Mouse (Mus musculus): ENCODE results near the gene Tmem217. TPM values are rescaled to one million over a fixed set of nuclear protein-coding genes. Genes with fewer than 3 reads are reported as not detected.
"Not testable (repeated sequence)": the region's sequence is repeated elsewhere in the genome, so short reads cannot be mapped to it uniquely, and the experiment has no call there.

Gene Tmem217
- total RNA-seq, 2 experiments from 2014 or later: 0.44 TPM; not detected in 1

DNA sequence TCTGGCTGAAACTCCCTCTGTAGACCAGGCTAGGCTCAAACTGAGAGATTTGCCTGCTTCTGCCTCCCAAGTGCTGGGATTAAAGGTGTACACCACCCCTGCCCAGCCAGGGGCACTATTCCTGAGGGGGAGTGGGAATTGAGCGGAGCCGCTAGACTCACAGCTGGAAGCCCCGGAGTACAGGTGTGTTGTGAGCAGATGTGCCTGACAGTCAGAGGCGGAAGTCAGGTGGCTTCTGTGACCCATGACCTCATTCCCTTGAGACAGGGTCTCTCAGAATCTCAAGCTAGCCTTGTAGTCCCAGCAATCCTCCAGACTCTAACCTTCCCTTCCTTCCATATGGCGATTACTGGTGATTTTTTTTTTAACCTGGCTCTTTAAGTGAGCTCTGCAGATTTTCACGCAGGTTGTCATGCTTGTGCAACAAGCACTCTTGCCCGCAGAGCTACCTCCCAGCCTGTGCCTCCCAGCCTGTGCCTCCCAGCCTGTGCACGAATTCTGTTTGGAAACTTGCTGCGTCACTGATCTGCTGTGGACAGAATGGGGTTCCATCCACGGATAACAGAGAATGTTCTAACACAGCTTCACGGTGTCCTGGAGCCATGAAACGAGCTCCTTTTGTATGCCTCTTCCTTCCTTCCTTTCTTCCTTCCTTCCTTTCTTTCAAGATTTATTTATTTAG lies 43.1 kb downstream of the Tmem217 start:
- no peak for DNase-seq (ENCODE audit: extremely low spot score in 1 of 2, low spot score in 1 of 2)

DNA sequence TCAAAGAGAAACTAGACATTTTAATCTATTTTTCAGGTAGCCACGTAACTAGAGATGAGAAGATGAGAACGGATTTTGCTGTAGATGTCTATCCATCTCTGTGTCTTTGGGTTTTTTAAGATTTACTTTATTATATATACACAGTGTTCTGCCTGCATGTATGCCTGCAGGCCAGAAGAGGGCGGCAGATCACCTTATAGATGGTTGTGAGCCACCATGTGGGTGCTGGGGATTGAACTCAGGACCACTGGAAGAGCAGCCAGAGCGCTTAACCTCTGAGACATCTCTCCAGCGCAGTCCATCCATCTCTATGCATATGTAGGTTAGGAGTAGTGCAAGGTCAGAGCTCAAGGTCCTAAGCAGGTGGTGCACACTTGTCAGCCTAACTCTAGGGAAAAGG lies 48.5 kb downstream of the Tmem217 start:
- no peak for DNase-seq (ENCODE audit: extremely low spot score in 1 of 2, low spot score in 1 of 2)

DNA sequence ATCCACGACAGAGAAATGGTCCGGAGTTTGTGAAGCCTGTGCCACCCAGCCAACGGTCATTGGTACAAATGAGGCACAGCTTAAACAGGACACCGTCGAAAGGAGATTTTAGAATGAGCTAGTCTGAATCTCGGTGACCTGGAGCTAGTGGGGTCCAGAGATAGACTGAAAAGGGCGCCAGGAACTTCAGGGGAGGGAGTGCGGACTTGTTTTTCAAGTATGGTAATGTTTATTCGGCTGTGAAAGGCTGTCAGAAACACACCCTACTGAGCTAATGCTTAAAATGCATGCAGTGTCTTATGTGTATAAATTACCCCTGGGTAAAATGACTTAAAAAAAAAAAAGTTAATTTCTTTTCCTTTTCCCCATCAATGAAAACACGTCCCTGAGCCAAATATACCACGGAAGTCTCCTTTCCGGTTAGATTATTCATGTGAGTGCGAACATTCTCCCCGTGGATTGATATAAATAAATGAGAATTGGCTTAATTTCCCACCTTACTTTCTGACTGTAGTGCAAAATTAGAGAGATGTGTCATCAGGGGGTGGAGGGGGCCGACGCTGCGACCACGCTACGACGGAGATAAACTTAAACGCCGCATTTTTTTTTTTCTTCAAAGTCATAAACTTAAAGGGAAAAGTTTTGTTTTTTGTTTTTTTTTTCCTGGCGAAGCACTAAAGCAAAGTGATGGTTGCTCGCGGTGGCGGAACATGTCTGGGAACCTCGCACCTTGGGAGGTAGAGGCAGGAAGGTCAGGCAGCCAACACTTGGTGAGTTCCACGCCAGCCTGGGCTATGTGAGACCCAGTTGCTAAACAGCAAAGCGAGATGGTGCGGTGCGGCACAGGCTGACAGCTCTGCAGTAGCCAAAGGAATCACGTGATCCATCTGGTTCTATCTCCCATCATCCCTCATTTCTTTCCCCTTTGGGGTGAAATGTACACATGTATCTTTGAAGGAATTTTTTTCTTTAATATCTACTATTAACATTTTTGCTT lies 49.2 kb downstream of the Tmem217 start:
- DNase-seq (ENCODE audit: extremely low spot score in 1 of 2, low spot score in 1 of 2): no peak

DNA sequence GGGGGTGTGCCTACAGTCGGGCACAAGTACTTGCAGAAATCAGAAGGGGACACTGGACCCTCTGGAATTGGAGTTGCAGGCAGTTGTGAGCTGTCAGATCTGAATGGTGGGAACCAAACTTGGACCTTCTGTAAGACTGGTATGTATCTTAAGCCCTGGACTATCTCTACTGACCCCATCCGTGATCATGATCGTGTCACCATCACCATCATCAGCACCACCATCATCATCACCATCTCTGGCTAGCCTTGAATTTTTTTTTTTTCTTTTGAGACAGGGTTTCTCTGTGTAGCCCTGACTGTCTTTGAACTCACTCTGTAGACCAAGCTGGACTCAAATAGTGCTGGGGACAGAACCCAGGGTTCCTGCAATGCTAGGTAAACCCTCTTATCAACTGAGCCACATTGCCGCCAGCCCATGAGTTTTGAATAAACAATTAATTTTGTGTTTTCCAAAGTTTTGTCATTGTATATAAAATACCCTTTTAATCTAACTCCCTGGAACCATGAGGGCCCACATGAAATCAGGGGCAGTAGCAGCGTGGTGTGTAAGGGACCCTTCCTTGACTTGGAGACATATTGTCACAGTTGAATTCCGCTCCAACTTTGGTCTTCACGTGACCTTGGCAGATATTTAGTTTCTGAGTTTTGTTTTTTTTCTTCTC lies 50.0 kb downstream of the Tmem217 start:
- DNase-seq (ENCODE audit: extremely low spot score in 1 of 2, low spot score in 1 of 2): no peak

DNA sequence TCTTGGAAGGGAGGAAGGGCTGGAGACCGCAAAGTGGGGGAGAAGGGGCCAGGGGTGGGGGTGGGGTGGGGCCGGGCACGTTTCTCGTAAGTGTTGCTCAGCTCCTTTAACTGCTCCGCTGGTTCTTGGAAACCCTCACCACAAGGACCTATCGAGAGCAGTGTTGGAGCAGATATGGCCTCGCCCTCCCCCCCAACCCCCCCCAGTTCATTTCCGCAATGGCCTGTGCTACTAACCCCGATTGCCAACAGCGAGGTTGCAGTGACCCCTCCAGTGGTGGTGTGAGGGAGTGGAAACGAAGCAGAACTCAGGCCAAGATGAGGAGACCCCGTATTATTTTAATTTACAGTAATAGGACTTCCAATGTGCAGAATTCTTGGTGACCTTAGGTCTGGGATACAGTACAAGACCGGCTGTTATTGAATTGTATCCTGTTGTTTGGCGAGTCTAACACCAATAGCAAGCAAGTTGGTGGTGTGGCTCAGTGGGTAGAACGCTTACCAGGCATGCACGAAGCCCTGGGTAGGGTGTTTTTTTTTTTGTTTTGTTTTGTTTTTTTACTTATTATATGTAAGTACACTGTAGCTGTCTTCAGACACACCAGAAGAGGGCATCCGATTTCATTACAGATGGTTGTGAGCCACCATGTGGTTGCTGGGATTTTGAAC lies 51.2 kb downstream of the Tmem217 start:
- DNase-seq (ENCODE audit: extremely low spot score in 1 of 2, low spot score in 1 of 2): no peak

DNA sequence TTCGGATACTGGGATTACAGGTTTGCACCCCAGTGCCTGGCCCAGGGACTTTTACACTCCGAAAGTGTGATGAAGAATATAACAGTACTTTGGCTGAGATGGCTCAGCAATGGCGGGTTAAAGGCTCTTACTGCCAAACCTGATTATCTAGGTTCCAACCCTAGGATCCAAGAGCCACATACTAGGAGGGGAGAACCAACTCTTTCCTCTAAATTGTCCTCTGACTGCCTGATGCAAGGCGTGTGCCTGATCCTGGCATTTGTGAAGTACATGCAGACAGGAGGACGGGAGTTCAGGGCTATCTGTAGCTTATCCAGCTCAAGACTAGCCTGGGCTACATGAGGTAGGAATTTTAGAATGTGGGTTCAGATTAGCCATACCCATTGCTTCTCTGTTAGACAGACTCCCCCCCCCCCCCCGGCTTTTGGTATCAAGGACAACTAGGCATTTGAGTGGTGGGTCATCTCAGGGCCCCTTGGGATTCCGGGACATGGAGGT lies 51.9 kb downstream of the Tmem217 start:
- no peak for DNase-seq (ENCODE audit: extremely low spot score in 1 of 2, low spot score in 1 of 2)

DNA sequence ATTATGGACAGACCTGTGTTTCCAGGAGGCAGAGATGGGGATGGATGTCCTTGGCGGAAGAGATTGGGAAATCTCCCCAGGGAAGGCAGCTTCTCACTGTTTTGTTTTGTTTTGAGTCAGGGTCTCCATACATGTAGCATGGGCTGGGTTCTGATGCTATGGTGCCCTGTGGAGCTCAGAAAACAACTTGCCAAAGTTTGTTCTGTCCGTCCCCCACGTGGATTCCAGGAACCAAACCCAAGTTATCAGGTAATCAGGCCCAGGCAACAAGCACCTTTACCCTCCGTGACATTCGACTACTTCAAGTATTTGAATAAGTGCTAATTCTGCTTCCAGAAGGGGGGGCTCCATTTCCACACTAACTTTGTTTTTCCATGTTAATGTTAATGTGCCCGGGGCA lies 52.7 kb downstream of the Tmem217 start:
- no peak for DNase-seq (ENCODE audit: extremely low spot score in 1 of 2, low spot score in 1 of 2)

DNA sequence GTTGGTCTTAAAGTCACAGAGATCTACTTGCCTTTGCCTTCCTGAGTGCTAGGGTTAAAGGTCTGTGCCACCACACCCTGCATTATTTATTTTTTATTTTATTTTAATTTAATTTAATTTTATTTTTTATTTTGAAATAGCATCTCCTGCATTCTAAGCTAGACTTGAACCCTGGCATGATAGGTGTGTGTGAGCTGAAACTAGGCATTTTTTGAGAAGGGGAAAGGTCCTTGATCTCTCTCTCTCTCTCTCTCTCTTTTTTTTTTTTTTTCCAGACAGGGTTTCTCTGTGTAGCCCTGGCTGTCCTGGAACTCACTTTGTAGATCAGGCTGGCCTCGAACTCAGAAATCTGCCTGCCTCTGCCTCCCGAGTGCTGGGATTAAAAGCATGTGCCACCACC lies 53.2 kb downstream of the Tmem217 start:
- DNase-seq (ENCODE audit: extremely low spot score in 1 of 2, low spot score in 1 of 2): not testable (repeated sequence)

DNA sequence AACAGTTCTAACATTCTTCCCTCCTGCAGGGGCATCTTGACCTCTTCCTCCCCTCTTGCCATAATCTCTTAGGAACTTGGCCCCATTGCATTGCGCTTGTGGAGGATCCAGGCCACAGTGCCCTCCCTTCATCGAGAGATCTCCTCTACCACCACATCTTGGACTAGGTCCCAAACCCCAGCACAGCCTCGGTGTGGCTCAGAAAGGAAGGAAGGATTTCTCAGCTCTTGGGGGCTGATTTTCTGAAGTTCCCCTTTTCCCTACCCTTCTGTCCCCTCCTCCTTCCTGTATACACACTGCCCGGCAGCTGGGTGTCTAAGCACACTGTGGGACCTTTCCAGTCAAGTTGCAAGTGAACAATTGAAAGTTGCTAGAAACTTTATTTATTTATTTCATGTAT lies 54.2 kb downstream of the Tmem217 start:
- DNase-seq (ENCODE audit: extremely low spot score in 1 of 2, low spot score in 1 of 2): no peak

DNA sequence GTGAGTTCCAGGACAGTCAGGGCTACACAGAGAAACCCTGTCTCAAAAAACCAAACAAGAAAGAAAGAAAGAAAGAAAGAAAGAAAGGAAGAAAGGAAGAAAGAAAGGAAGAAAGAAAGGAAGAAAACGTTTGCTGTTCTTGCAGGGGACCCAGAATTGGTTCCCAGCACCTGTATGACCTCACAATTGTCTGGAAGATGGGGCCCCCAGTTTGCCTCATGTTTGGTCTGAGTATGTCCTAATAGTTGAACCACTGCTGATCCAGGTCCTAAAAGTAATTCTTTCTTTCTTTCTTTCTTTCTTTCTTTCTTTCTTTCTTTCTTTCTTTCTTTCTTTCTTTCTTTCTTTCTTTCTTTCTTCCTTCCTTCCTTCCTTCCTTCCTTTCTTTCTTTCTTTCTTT lies 54.7 kb downstream of the Tmem217 start:
- not testable (repeated sequence) for DNase-seq (ENCODE audit: extremely low spot score in 1 of 2, low spot score in 1 of 2)

DNA sequence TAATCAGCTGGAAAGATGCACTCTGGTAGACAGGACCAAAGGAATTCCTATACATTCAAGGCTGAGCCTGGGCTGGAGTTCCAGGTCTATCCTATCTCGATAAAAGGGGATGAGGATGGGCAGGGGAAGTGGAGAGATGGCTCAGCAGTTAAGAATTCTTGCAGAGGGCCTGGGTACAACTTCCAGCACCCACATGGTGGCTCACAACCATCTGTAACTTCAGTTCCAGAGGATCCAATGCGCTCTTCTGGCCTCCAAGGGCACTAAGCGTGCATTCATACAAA lies 55.2 kb downstream of the Tmem217 start:
- DNase-seq (ENCODE audit: extremely low spot score in 1 of 2, low spot score in 1 of 2): no peak

DNA sequence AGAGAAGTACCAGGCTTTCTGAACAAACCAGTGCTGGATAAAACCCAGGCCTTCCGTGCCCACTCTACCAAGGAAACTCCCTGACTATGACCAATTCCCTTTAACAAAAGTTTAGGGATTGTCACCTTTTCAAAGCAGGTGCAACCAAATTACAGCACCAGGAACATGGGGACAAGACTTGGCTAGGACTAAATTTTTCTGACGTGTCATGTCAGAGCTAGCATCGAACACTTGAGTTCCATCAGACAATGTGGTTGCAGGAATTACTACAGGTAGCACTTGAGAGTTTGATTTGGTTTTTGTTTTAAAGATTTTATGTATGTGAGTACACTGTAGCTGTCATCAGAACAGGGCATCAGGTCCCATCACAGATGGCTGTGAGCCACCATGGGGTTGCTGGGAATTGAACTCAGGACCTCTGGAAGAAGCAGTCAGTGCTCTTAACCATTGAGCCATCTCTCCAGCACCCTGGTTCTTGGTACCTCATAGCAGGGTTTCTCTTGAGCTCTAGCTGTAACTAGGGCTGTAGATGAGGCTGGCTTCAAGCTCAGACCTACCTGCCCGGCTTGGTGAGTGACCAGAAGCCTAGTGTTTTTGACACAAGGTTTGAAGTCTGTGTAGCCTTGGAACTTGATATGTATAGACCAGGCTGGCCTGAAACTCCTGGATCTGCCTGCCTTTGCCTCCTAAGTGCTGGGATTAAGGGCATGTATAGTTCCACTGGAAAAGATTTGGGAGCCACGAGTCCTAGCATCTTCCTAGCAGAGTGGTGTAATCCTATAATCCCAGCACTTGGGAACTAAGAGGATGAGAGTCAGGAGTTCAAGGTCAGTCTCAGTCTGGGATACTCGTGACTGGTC lies 55.7 kb downstream of the Tmem217 start:
- no peak for DNase-seq (ENCODE audit: extremely low spot score in 1 of 2, low spot score in 1 of 2)

DNA sequence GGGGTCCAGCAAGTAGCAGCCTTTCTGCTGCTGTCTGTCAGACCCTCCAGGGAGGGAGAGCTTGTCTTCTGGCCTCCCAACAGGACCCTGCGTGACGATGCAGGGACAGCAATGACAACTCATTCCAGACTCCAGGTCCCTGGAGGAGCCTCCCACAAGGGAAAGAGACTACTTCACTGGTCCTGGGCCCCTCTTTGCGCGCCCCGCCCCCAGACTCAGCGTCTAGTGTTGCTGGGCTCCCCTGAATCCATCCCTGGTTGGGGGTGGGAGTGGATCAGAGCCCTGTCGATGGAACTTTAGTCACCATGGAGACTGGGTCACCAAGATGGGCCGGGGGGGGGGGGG lies 57.5 kb downstream of the Tmem217 start:
- no peak for DNase-seq (ENCODE audit: extremely low spot score in 1 of 2, low spot score in 1 of 2)

DNA sequence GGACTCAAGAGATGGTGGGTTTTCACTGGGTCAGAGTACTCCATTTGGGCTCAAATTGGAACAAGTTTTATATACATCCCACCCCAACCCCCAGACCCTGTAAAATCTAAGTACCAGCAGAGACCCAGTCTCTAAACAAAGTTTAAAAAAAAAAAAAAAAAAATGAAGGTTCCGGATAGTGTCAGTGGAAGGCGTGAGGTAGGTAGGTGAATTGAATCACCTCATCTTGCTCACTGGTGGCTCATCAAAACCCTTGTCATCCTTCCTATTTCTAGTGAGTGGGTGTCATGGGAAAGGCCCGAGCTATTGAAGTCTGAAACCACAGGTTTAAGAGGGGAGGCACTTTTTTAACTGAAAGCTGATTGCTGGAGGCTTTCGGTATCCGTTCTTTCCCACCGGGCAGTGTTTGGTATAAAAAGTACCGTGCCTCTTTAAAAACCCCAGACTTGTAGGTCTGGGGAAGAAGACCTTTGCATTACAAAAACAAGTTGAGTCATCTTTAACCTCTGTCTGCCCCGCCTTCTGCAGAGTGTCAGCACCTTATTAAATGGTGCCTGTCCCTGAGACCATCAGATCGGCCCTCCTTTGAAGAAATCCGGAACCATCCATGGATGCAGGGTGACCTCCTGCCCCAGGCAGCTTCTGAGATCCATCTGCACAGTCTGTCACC lies 58.0 kb downstream of the Tmem217 start:
- DNase-seq (ENCODE audit: extremely low spot score in 1 of 2, low spot score in 1 of 2): no peak

DNA sequence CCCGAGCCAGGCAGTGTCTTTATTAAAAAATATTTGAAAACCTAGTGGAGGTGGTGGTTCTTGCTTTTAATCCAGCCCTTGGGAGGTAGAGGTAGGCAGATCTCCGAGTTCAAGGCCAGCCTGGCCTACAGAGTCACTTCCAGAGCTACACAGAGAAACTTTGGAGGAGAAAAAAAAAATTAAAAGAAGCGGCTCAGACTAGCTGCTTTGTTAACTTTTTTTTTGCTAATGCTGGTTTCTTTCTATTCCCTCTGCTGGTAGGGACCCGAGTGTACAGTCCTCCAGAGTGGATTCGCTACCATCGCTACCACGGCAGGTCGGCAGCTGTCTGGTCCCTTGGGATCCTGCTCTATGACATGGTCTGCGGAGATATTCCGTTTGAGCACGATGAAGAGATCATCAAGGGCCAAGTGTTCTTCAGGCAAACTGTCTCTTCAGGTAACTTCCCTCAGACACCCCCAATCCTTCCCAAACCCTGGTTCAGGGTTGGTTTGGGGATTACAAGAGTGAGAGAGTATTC lies 58.7 kb downstream of the Tmem217 start:
- no peak for DNase-seq (ENCODE audit: extremely low spot score in 1 of 2, low spot score in 1 of 2)

DNA sequence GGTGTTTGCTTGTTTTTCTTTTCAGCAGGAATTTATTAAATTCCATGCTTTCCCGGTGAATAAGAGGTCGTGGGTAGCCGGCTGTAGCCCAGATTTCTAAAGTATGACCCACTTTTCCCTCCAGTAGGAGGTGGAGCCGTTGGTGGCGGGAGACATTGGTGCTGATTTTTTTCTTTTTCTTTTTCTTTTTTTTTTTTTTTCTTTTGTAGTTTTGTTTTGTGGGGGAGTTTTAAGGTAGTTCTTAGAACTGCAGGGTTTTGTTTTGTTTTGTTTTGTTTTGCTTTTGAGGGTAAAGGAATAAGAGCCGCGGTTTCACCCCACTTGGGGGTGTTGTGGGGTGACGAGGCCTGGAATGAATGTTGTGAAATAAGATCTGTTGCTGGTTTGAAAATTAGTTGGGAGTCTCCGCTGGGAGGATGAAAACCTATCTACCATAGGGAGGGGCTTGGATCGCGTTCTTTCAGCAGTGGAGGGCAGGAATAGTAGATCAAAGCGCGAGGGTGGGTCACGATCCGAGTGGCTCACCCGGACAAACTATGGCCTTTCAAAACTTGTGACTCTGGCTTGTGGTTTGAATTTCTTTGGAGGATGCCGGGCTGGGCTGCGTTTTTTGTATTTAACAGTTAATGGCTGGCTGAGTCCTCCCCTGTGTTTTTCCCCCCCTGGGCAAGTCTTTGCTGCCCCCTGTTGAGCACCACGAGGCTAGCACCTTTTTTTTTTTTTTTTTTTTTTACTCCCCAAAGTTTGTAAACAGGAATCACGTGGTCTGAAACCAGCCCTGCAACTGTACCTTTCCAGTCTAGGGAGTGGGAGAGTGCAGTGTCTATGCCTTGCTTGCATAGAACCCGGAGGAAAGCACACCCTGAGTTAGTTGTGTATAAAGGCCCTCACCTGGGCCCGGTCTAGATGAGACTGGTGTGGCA lies 59.7 kb downstream of the Tmem217 start:
- DNase-seq (ENCODE audit: extremely low spot score in 1 of 2, low spot score in 1 of 2): peak; percentile 33 to 47

DNA sequence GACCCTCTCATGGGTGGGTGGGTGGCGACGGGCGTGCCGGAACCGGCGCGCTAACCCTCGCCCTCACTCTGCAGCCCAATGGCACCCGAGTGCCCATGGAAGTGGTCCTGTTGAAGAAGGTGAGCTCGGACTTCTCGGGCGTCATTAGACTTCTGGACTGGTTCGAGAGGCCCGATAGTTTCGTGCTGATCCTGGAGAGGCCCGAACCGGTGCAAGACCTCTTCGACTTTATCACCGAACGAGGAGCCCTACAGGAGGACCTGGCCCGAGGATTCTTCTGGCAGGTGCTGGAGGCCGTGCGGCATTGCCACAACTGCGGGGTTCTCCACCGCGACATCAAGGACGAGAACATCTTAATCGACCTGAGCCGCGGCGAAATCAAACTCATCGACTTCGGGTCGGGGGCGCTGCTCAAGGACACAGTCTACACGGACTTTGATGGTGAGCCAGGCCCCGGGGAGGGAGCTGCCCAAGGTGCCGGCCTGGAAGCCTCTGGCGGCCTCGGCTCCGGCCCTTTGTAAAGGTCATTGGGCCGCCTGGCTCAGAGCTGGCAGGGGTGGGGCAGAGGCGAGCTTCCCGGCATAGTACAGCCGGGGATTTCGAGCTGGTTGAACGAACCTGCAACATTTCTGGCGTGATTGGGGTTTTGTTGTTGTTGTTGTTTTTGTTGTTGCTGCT lies 60.5 kb downstream of the Tmem217 start:
- DNase-seq (ENCODE audit: extremely low spot score in 1 of 2, low spot score in 1 of 2): peak; percentile 18 to 22

Measured in layer of hippocampus, postnatal 25 days (tissue).